Mouse (Mus musculus) pancreas, adult 10 weeks (tissue): ENCODE results near the gene Grik3. TPM values are rescaled to one million over a fixed set of nuclear protein-coding genes. Genes with fewer than 3 reads are reported as not detected.

Source experiments
- polyA plus RNA-seq: library from polyadenylated mRNA; stranded (reverse); fragments of 350-450 nt; fragmentation: Illumina TruSeq; extraction: RNeasy Lipid Tissue Mini Kit (QIAGEN cat#74804); gene quantifications from one replicate; pipeline ENCODE4 v1.2.3, GENCODE M21; 2015; ENCODE audit warnings: low read depth, low replicate concordance; ENCODE audit not compliant: insufficient read depth

Gene Grik3
- 0.20 TPM for polyA plus RNA-seq

DNA sequence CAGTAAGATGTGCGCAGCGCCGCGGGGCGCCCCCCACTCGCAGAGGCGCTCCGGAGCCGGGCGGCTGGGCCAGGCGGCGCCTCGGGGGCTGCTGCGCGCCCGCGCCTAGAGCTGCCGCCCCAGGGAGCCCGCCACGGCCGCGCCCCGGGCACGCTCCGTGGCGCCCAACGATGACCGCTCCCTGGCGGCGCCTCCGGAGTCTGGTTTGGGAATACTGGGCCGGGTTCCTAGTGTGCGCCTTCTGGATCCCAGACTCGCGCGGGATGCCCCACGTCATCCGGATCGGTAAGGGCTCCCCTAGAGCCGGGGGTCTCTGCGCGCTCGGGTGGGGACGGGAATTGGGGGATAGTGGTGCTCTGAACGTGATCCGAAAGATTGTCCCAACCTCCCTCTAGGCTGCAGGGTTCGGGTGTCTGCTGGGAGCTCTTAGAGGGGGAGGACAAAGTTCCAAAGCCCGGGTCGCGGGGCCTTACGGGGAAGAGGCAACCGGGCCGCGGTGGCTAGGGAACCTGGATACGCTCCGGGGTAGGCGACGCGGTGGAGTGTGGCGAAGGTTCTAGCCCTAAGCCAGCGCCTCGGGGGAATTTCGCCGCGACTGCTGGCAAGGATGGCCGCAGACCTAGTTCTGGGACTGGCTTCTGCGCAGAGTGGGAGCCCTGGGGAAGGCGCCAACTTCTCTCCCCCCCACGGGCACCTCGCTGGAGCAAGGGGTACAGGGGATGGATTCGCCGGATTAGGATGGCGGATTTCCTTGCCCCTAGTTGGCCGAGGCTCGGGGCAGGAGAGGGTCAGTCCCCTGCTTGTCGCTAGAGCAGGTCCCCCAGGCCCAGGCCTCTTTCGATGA, at the start of gene Grik3:
Gene Grik3 (plus strand): TSS at position 40 of the 844 bp plus-strand sequence.

